Mouse (Mus musculus) forebrain, embryonic 16.5 days (tissue): Measurements from ENCODE around the gene Ddx54. TPM values are rescaled to one million over a fixed set of nuclear protein-coding genes. Genes with fewer than 3 reads are reported as not detected.

Source experiments
- ATAC-seq: fragments of 200-750 bp; cut with Nextera tagmentation; 2 replicates; pipeline ENCODE4 v1.8.0; 2017; ENCODE audit warnings: mild to moderate bottlenecking, moderate library complexity
- H3K27ac ChIP-seq: fragments of 300-500 bp; sonication (generic); 2 replicates; pipeline ENCODE4 v1.5.1; 2014; ENCODE audit warnings: low read length, control low read depth
- H3K27me3 ChIP-seq: fragments of 300-500 bp; sonication (generic); replicated peaks from 2 replicates; pipeline ENCODE4 v1.6.1; 2014; ENCODE audit warnings: low read length; ENCODE audit not compliant: control insufficient read depth, insufficient read depth
- H3K36me3 ChIP-seq: fragments of 300-500 bp; sonication (generic); 2 replicates; pipeline ENCODE4 v1.6.1; 2014; ENCODE audit not compliant: control insufficient read depth, insufficient read depth
- H3K4me1 ChIP-seq: fragments of 300-500 bp; sonication (generic); replicated peaks from 2 replicates; pipeline ENCODE4 v1.6.1; 2014; ENCODE audit warnings: low read length; ENCODE audit not compliant: control insufficient read depth, insufficient read depth
- H3K4me2 ChIP-seq: fragments of 300-500 bp; sonication (generic); 2 replicates; pipeline ENCODE4 v1.6.1; 2014; ENCODE audit warnings: mild to moderate bottlenecking, low read length, control low read depth
- H3K4me3 ChIP-seq: fragments of 300-500 bp; sonication (generic); replicated peaks from 2 replicates; pipeline ENCODE4 v1.5.1; 2014; ENCODE audit warnings: mild to moderate bottlenecking, low read length, control low read depth
- H3K9ac ChIP-seq: fragments of 300-500 bp; sonication (generic); replicated peaks from 2 replicates; pipeline ENCODE4 v1.6.1; 2014; ENCODE audit warnings: low read depth, low read length, control low read depth
- H3K9me3 ChIP-seq: fragments of 300-500 bp; sonication (generic); 2 replicates; pipeline ENCODE4 v1.6.1; 2016; ENCODE audit warnings: low read length; ENCODE audit not compliant: control insufficient read depth
- WGBS: fragments of 180-500 bp; shearing (Covaris S2); extraction: QIAGEN DNeasy Blood & Tissue Kit; methylation state at CpG from one replicate; pipeline ENCODE4 v1.1.7; 2014; 5-methylcytosine and 5-hydroxymethylcytosine counted together
- polyA plus RNA-seq: library from polyadenylated mRNA; unstranded; fragments of >200 nt; fragmentation: Nextera tagmentation; extraction: Ambion mirVana; gene quantifications from 2 replicates; pipeline ENCODE4 v1.2.1, GENCODE M21; 2015

Gene Ddx54
- polyA plus RNA-seq, 1 experiment from 2014 or later: 49.2 TPM

GRCm38 (mm10) chr5:120656281-120656751 is 43.8 kb downstream of the Ddx54 start:
- Histone ChIP-seq H3K4me1 (peaks cover 16% of the 10 kb centered on the region), H3K4me2 (no peak overlapping the region), H3K4me3 (no peak overlapping the region), H3K27ac (peak overlapping the region; percentile 78), H3K9ac (no peak overlapping the region), H3K36me3 (no peaks in the 10 kb centered on the region), H3K9me3 (no peaks in the 10 kb centered on the region), H3K27me3 (no peaks in the 10 kb centered on the region)
- ATAC-seq: peak; percentile 41
- WGBS: 61% methylated on average over 12 of the region's 12 CpGs

- ATAC-seq: peak; percentile 74
- H3K4me3 ChIP-seq: no peak overlapping the region
- H3K27me3 ChIP-seq: no peaks in the 10 kb centered on the region
- H3K36me3 ChIP-seq: no peaks in the 10 kb centered on the region
- H3K9me3 ChIP-seq: no peaks in the 10 kb centered on the region
- H3K4me2 ChIP-seq: no peak overlapping the region
- H3K9ac ChIP-seq: no peak overlapping the region
- peak overlapping the region; percentile 75 for H3K27ac ChIP-seq
- WGBS: 22% methylated on average over 5 of the region's 5 CpGs
- 0 out of 2 replicates have a peak, but pooled peaks cover 3% of the 10 kb centered on the region for H3K4me1 ChIP-seq
Measured at GRCm38 (mm10) chr5:120660816-120661215, 48.3 kb downstream of the Ddx54 start.

DNA sequence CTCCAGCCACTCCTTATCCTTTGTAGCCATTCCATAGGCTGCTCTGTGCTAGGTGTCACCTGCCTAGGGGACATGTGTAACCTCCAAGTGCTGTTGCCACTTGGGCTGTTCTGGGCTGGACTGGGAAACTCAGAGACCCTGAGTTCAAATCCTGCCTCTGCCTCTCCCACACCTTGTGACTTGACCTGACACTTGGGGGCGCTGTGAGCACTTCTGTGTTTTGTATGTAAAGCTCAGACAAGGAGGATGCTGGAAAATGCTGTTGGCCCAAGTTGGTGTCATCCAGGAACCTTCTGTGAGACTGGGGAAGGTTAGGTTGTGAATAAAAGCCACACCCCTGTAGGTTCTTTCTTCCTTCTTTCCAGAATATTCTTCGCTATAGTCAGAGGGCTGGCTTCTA is 52.3 kb downstream of the Ddx54 start:
- no peak for ATAC-seq
- no peaks in the 10 kb centered on the region for H3K36me3 ChIP-seq
- 52% methylated on average over 2 of the region's 2 CpGs for WGBS

DNA sequence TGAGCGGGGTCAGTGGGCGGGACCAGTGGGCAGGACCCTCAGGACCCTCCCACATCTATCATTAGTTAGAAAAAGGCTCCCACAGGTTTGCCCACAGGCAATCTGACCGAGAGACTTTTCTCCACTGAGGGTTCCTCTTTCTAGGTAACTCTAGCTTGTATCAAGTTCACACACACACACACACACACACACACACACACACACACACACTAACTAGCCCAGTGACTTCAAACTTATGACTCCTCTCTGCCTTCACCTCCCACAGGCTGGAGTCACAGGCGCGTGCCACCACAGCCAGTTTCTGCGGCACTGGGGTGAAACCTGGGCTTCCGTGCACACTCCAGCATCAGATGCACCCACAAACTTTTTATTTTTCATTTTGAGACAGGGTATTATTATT is 56.2 kb downstream of the Ddx54 start:
- H3K4me2 ChIP-seq: no peak overlapping the region
- no peaks in the 10 kb centered on the region for H3K27me3 ChIP-seq
- no peak for ATAC-seq
- no peak overlapping the region for H3K4me3 ChIP-seq
- H3K27ac ChIP-seq: no peak overlapping the region
- H3K4me1 ChIP-seq: no peaks in the 10 kb centered on the region
- 76% methylated on average over 7 of the region's 7 CpGs for WGBS
- no peak overlapping the region for H3K9ac ChIP-seq
- no peaks in the 10 kb centered on the region for H3K9me3 ChIP-seq
- no peaks in the 10 kb centered on the region for H3K36me3 ChIP-seq

More for the DNA sequence above, 52.3 kb downstream of the Ddx54 start:
- Histone ChIP-seq H3K4me1 (0 out of 2 replicates have a peak, but pooled peaks cover 3% of the 10 kb centered on the region), H3K4me3 (no peak overlapping the region), H3K9ac (no peak overlapping the region), H3K27me3 (no peaks in the 10 kb centered on the region), H3K9me3 (no peaks in the 10 kb centered on the region), H3K27ac (no peak overlapping the region), H3K4me2 (no peak overlapping the region)

DNA sequence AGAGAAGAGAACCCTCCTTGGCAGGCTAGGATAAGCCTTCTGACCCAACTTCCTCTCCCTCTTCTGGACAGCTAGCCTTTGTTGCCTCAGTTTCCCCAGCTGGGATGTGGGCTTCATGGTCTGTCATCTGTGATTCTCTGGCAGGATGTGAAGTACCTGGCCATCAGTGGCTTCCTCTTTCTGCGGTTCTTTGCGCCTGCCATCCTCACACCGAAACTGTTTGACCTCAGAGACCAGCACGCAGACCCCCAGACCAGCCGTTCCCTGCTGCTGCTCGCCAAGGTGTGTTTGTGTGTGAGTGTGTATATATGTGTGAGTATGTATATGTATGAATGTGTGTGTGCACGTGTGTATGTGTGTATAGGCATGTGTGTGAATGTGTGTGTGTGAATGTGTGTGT is 57.6 kb downstream of the Ddx54 start:
- Histone ChIP-seq H3K9ac (no peak overlapping the region), H3K27me3 (no peaks in the 10 kb centered on the region), H3K4me1 (peaks cover 2% of the 10 kb centered on the region; the same call in 1 of the 2 replicates), H3K9me3 (no peaks in the 10 kb centered on the region), H3K36me3 (no peaks in the 10 kb centered on the region), H3K4me3 (no peak overlapping the region), H3K27ac (no peak overlapping the region), H3K4me2 (no peak overlapping the region)
- ATAC-seq: no peak
- WGBS: 91% methylated on average over 7 of the region's 7 CpGs

DNA sequence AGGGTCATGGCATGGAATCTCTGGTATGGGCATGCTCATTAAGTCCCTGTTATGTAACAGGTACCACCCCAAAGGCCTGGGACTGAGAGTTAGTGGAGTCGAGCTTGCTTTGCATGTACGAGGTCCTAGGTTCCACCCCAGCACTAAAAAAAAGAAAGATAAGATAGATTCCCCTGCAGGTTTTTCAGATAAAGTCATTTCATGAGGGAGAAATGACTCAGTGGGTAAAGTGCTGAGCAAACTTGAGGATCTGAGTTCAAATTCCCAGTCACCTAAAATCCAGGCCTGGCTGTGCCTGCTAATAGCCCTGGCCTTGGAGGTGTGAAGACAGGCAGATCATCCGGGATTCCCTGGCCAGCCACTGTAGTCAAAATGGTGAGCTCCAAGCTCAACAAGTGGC is 59.3 kb downstream of the Ddx54 start:
- Histone ChIP-seq H3K9me3 (no peaks in the 10 kb centered on the region), H3K27me3 (no peaks in the 10 kb centered on the region), H3K4me1 (peaks cover 2% of the 10 kb centered on the region; the same call in 1 of the 2 replicates), H3K27ac (no peak overlapping the region), H3K9ac (no peak overlapping the region), H3K36me3 (no peaks in the 10 kb centered on the region), H3K4me2 (no peak overlapping the region), H3K4me3 (no peak overlapping the region)
- no peak for ATAC-seq
- 88% methylated on average over 3 of the region's 3 CpGs for WGBS

- H3K9ac ChIP-seq: no peak overlapping the region
- no peaks in the 10 kb centered on the region for H3K36me3 ChIP-seq
- H3K4me3 ChIP-seq: no peak overlapping the region
- H3K4me1 ChIP-seq: peaks cover 2% of the 10 kb centered on the region; the same call in 1 of the 2 replicates
- ATAC-seq: no peak
- 14% methylated on average over 12 of the region's 12 CpGs for WGBS
- no peaks in the 10 kb centered on the region for H3K27me3 ChIP-seq
- no peak overlapping the region for H3K27ac ChIP-seq
- no peak overlapping the region for H3K4me2 ChIP-seq
- no peaks in the 10 kb centered on the region for H3K9me3 ChIP-seq
Measured at GRCm38 (mm10) chr5:120673626-120674025, 61.1 kb downstream of the Ddx54 start.

- Histone ChIP-seq H3K4me2 (no peak overlapping the region), H3K27ac (no peak overlapping the region), H3K9me3 (no peaks in the 10 kb centered on the region), H3K27me3 (no peaks in the 10 kb centered on the region), H3K4me3 (no peak overlapping the region), H3K9ac (no peak overlapping the region), H3K4me1 (peaks cover 3% of the 10 kb centered on the region; the same call in 1 of the 2 replicates), H3K36me3 (no peaks in the 10 kb centered on the region)
- ATAC-seq: peak; percentile 37
- WGBS: 22% methylated on average over 21 of the region's 21 CpGs
Measured at GRCm38 (mm10) chr5:120674229-120675145, 61.9 kb downstream of the Ddx54 start.

GRCm38 (mm10) chr5:120677516-120677915 is 65.0 kb downstream of the Ddx54 start:
- Histone ChIP-seq H3K4me2 (no peak overlapping the region), H3K9me3 (no peaks in the 10 kb centered on the region), H3K27me3 (no peaks in the 10 kb centered on the region), H3K4me1 (peaks cover 20% of the 10 kb centered on the region), H3K36me3 (no peaks in the 10 kb centered on the region), H3K27ac (no peak overlapping the region), H3K9ac (no peak overlapping the region), H3K4me3 (no peak overlapping the region)
- 36% methylated on average over 2 of the region's 2 CpGs for WGBS
- no peak for ATAC-seq
